Mouse (Mus musculus) liver, adult (tissue): ENCODE results near the gene Sf3a2.

Experiments used
- GATA4 ChIP-seq: IDR thresholded peaks from 2 replicates; pipeline ENCODE4 v1.6.1; 2014; ENCODE audit warnings: mild to moderate bottlenecking, low read length; ENCODE audit not compliant: insufficient replicate concordance

Gene Sf3a2

GRCm38 (mm10) chr10:80841685-80842084 lies 43.7 kb downstream of the Sf3a2 start:
- TF ChIP-seq GATA4 = no peak

- TF ChIP-seq GATA4 = no peak
These were observed 44.3 kb downstream of the Sf3a2 start for GRCm38 (mm10) chr10:80842334-80842733.

GRCm38 (mm10) chr10:80843087-80843930 lies 45.3 kb downstream of the Sf3a2 start:
- TF ChIP-seq GATA4 = no peak

- TF ChIP-seq GATA4 = no peak
These were observed 46.0 kb downstream of the Sf3a2 start, which contains the start of gene Lingo3 for GRCm38 (mm10) chr10:80843931-80844547. Gene Lingo3 (minus strand): TSS chr10:80844039.

GRCm38 (mm10) chr10:80845055-80845693 lies 47.2 kb downstream of the Sf3a2 start:
- TF ChIP-seq GATA4 = no peak

GRCm38 (mm10) chr10:80845732-80846131 lies 47.7 kb downstream of the Sf3a2 start:
- no peak for TF ChIP-seq GATA4

GRCm38 (mm10) chr10:80848571-80848970 lies 50.6 kb downstream of the Sf3a2 start:
- no peak for TF ChIP-seq GATA4
